Mouse (Mus musculus): ENCODE measurements around the gene Brwd1. TPM values are rescaled to one million over a fixed set of nuclear protein-coding genes. Genes with fewer than 3 reads are reported as not detected.
"Not testable (repeated sequence)": the region's sequence is repeated elsewhere in the genome, so short reads cannot be mapped to it uniquely, and the experiment has no call there.

Gene Brwd1
- total RNA-seq, 2 experiments from 2014 or later: 93.1 to 93.7 TPM

DNA sequence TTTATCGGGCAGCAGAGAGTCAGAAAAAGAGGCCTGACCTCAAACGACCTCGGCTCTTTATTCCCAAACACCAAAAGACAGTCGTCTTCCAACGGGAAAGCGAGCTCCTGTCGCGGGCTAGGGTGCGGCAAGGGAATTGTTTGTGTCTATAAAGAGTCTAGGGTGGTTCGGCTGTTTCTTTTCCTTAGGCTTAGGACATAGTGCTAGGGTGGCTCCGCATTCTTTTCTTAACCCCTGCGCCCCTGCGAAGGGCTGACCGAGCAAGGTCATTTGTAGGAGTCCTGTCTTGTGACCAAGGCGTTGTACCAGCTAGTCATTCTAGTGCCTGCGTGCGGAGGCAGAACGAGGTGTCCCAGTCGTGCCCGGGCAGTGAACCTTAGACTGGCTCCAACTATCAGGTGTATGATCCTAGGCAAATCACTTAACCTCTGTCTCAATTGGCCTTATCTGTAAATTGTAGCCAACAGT is 887 bp upstream of the Brwd1 start:
- intact Hi-C loops (cut with DNase I): loop anchor here (5.0 kb wide), 2 partner anchors 44 to 64 kb away; partner anchors contain the start of genes Hmgn1 and Wrb
- peak in 1 of 2 experiments; percentile 55 for DNase-seq

DNA sequence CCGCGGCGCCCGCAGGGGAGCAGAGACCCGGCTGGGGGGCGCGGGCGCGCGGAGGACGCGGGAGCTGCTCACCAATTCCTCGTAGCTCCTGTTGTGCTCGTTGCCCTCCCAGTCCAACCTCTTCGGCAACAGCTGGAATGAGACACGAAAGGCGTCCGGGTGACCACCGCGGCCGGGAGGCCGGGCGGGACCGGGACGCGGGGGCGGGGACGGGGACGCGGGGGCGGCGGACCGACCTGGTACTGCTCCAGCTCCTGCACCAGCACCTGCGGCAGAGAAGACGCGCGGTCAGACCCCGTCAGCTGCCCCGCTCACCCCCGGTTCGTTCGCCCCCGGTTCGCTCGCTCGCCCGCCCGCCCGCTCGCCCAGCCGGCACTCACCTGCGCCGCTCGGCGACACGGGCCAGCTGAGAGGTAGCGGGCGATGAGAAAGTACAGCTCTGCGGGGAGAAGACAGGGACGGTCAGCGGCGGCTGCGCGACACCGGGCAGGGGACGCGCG is 534 bp downstream of the Brwd1 start:
- intact Hi-C loops (cut with DNase I): loop anchor here (5.0 kb wide), 2 partner anchors 46 to 66 kb away; partner anchors contain the start of genes Hmgn1 and Wrb
- no peak for DNase-seq

GRCm38 (mm10) chr16:96081331-96081730 is 995 bp downstream of the Brwd1 start:
- peak; percentile 91 to 92 for DNase-seq
- intact Hi-C loops (cut with DNase I): loop anchor here (5.0 kb wide), 2 partner anchors 46 to 66 kb away; partner anchors contain the start of genes Hmgn1 and Wrb

DNA sequence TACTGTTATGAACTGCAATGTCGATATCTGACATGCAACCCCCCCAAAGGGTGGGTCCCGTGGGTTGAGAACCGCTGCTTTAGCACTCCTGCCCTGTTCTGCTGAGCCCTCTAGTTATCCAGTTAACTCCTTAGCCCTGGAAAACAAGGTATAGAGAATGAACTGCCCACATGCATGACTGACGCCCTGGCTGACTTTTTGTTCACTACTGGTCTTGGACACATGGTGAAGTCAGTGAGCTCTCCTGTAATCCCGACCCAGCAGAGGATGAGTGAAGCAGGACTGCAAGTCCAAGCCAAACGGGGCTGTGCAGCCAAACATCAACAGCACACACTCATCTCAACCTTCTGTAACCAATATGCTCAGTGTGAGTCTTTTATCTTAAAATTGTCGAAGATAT is 1.8 kb downstream of the Brwd1 start:
- intact Hi-C loops (cut with DNase I): loop anchor here (5.0 kb wide), 2 partner anchors 47 to 67 kb away; partner anchors contain the start of genes Hmgn1 and Wrb
- no peak for DNase-seq

GRCm38 (mm10) chr16:96068364-96068763 is 14.0 kb downstream of the Brwd1 start:
- intact Hi-C loops (cut with DNase I): no loop called here
- DNase-seq: no peak

- intact Hi-C loops (cut with DNase I): no loop called here
- no peak for DNase-seq
These were observed 16.2 kb downstream of the Brwd1 start for GRCm38 (mm10) chr16:96066174-96066573.

DNA sequence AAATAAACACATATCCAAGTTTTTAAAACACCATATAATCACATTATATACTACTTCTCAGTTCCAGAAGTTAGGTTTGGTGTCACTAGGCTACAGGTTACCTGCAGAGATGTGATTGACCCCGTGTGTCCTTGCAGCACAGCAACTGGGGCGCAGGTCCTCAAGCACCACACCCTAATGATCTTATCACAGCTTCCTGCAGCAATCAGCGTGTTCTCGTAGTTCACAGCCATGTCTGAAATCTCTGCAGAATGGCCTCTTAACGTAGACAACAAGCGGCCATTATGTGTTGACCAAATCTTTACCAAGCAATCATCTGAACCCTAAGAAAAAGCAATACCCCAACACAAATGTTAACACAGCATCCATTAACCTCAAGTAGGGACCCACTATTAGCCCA is 17.7 kb downstream of the Brwd1 start:
- DNase-seq: no peak
- intact Hi-C loops (cut with DNase I): no loop called here

GRCm38 (mm10) chr16:96044096-96044495 is 38.2 kb downstream of the Brwd1 start:
- intact Hi-C loops (cut with DNase I): no loop called here
- peak; percentile 34 to 58 for DNase-seq

- intact Hi-C loops (cut with DNase I): no loop called here
These were observed 41.6 kb downstream of the Brwd1 start for GRCm38 (mm10) chr16:96040691-96041090.

GRCm38 (mm10) chr16:96039538-96039937 is 42.8 kb downstream of the Brwd1 start:
- intact Hi-C loops (cut with DNase I): no loop called here
- no peak for DNase-seq

More at GRCm38 (mm10) chr16:96040691-96041090, 41.6 kb downstream of the Brwd1 start:
- no peak for DNase-seq

GRCm38 (mm10) chr16:96034473-96034872 is 47.9 kb downstream of the Brwd1 start:
- intact Hi-C loops (cut with DNase I): no loop called here

GRCm38 (mm10) chr16:96032368-96033043 is 49.8 kb downstream of the Brwd1 start:
- DNase-seq: no peak
- intact Hi-C loops (cut with DNase I): no loop called here

More at GRCm38 (mm10) chr16:96034473-96034872, 47.9 kb downstream of the Brwd1 start:
- no peak for DNase-seq

DNA sequence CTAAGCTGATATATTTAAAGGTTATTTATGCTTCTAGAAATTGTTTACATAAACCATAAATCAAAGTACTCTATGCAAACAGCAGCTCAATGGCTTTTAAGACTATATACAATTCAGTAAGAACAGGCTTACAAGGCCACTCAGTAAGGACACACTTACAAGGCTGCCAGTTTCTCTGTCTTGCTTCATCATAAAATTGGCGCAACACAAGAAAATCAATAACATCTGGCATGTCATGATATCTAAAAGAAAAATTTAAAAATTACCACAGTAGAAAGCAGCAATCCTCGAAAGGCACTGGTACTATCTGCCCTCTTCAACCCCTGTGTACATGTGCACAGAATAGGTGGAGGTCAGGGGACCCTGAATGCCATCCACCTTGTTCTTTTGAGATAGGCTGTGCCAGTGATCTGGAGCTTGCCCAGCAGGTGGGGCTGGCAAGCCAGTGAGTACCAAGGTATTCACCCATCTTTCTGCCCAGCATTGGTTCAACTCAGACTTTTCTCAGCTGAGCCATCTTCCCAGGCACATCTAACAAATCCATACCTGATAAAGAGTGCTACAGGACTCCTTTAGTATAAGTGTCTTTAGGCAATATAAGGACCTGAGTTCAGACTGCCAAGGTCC is 51.7 kb downstream of the Brwd1 start:
- DNase-seq: peak; percentile 8 to 12
- intact Hi-C loops (cut with DNase I): no loop called here

DNA sequence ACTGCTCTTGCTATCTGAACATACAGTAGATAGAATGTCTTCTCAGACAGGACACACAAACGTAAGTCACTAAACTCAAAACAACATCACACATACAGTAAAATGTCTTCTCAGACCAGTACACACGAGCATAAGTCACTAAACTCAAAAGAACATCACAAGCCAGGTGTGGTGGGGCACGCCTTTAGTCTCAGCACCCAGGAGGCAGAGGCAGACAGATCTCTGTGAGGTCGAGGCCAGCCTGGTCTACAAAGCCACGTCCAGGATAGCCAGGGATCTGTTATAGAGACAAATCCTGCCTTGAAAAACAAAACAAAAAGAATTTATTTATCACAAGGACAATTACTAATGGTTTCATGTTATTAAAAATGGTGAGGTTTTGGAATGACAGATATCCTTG is 56.1 kb downstream of the Brwd1 start:
- no peak for DNase-seq
- intact Hi-C loops (cut with DNase I): no loop called here

DNA sequence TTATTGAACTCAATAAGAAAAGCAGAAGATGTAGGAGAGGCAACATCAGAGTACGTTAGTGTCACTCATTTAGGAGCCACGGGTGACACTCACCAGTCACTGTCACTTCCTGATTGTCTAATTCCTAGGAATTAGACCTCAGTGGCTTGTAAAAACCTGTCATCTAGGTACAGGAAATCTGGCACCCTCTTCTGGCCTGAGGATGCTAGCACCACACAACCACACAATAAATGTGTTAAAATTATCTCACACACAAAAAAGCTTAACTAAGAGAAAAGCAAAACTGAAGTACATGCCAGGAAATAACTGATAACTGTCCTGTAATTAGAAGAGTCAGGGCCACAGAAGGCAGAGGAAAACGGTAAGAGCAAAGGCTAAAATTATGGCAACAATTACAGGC is 57.1 kb downstream of the Brwd1 start:
- intact Hi-C loops (cut with DNase I): no loop called here
- DNase-seq: no peak

GRCm38 (mm10) chr16:96021045-96021444 is 61.3 kb downstream of the Brwd1 start:
- intact Hi-C loops (cut with DNase I): no loop called here
- DNase-seq: no peak

GRCm38 (mm10) chr16:96009124-96009523 is 73.2 kb downstream of the Brwd1 start:
- intact Hi-C loops (cut with DNase I); DNase-seq: not testable (repeated sequence)

- intact Hi-C loops (cut with DNase I): not testable (repeated sequence)
These were observed 78.0 kb downstream of the Brwd1 start for GRCm38 (mm10) chr16:96004278-96004677.

GRCm38 (mm10) chr16:95999291-95999690 is 83.0 kb downstream of the Brwd1 start:
- intact Hi-C loops (cut with DNase I): no loop called here

More at GRCm38 (mm10) chr16:96004278-96004677, 78.0 kb downstream of the Brwd1 start:
- DNase-seq: not testable (repeated sequence)

GRCm38 (mm10) chr16:95996156-95996555 is 86.2 kb downstream of the Brwd1 start:
- DNase-seq: no peak
- intact Hi-C loops (cut with DNase I): no loop called here

More at GRCm38 (mm10) chr16:95999291-95999690, 83.0 kb downstream of the Brwd1 start:
- no peak for DNase-seq

- intact Hi-C loops (cut with DNase I): not testable (repeated sequence)
These were observed 87.8 kb downstream of the Brwd1 start for GRCm38 (mm10) chr16:95994576-95994975.

More at GRCm38 (mm10) chr16:95994576-95994975, 87.8 kb downstream of the Brwd1 start:
- DNase-seq: not testable (repeated sequence)
